Mouse (Mus musculus) megakaryocyte progenitor cell, adult 5-6 weeks (primary cell): ENCODE data around the gene Srsf4. TPM values are rescaled to one million over a fixed set of nuclear protein-coding genes. Genes with fewer than 3 reads are reported as not detected.

ENCODE experiments used
- ATAC-seq: replicated peaks from 2 replicates; pipeline ENCODE4 v1.8.0; 2016; ENCODE audit warnings: mild to moderate bottlenecking, moderate TSS enrichment, inconsistent platforms; ENCODE audit not compliant: poor library complexity
- total RNA-seq, 2 experiments: library from RNA; stranded (forward) in 1 of 2; stranded (reverse) in 1 of 2; fragments of 157-497, 149-512 nt in 1 of 2; fragments of 200-1000 nt in 1 of 2; gene quantifications; 2 replicates each; pipeline versions ENCODE4 v1.2.3 to v1.2.4; 2015 to 2017

The Srsf4 gene
- total RNA-seq, 2 experiments from 2014 or later: 42.4 to 58.2 TPM

DNA sequence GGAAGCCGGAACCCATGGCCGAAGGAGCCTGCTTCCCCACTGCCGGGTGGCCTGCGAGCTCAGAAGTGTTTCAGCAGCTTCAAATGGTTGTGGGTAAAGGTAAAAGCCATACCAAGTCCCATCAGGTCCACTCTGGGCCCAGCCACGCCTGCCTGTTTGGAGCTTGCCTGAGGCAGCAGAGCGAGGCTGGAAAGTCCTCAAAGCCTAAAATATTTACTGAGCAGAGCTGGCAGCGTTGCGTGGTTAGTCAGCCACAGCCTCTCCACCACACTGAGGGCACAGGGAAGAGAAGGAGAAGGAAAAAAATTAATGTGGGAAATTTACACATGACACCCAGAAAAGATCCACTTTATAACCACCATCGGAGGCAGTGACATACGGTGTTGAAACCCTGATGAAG lies 40.1 kb downstream of the Srsf4 start:
- ATAC-seq: no peak

DNA sequence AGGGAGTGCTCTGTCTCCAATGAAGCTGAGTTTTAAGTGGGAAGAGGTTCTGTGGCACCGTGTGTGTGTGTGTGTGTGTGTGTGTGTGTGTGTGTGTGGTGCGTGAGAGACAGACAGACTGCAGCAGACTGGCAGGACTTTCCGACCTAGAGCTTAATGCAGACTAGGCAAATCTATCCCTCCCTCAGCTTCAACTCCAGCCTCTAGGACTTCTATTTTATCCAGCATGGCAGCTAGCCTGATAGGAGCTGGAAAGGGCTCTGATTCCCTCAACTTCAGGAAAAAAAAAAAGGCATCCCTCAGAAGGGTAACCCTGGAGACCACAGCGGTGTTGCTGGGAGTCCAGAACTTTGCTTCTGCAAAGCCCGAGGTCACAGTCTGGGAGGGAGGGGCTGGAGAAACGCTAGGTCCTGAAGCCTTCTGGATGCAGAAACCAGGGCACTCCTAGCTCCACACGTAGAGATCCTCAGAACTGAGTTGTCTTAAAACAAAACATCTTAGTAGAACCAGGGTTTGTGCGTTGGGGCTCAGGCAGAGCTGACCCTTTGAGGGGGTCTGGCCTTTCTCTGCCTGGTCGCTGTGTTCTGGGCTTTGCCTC lies 40.7 kb downstream of the Srsf4 start:
- ATAC-seq: no peak

DNA sequence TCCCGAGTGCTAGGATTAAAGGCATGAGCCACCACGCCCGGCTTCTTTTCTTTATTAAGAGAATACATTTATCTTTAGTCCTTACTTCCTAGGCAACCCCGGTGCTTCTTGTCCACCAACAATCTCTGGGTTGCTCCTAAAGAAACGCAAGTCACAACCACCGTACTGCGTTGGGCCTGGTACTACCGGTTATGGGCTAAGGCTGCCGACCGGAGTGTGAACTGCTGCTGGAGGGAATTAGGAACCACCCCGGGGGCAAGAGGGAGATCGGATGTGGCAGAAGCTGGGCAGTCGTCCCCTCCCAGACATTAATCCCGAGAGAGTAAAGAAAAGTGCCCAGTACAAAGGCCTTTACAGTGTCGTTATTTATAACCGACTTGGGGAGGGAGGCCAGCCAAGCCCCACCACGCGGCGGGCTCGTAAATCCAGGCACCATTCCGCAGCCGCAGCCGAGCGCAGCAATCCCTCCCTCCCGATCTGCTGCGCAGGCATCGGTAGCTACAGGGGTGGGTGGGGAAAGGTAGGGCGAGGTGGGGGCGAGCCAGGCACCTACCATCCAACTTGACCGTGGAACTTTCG lies 41.6 kb downstream of the Srsf4 start:
- no peak for ATAC-seq

DNA sequence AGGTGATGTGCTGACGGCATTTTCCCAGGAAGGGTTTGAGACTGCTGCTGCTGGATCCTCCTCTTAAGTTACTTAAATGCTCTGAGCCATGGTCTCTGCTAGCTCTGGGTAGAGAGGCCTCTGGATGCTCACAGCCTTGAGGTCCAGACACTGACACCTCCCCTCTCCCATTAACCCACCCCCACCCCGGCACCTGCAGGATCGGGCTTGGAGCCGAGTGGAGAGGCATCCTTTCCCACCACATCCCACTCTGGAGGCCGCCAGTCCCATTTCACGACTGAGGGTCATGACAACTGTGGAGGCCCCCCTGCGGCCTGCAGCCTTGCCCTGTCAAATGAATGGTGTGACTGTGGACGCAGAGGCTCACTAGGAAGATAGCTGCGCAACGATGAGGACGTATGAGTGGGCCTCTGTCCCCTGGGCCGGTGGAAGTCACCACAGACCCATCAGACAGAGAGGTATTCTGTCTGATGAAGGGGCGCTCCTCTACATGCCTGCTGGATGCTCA lies 42.5 kb downstream of the Srsf4 start:
- ATAC-seq: no peak

DNA sequence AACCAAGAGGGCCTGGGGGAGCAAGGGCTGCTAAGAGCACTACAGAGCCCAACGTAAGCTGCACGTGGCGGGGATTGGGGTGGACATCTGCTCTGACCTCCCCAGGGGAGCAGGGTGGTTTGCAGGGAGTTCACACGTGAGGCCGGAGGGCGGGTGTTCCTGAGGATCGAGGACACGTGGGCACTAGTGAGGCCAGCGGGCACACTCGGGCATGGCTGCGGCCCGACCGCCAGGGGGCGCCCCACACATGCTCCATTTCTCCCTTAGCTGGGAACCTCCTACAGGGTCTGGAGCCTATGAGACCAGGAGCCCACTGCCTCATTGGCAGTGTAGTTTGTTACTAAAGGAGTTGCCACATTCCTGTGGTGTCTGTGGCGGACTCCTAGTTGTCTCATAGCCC lies 43.0 kb downstream of the Srsf4 start:
- ATAC-seq: peak; percentile 80

DNA sequence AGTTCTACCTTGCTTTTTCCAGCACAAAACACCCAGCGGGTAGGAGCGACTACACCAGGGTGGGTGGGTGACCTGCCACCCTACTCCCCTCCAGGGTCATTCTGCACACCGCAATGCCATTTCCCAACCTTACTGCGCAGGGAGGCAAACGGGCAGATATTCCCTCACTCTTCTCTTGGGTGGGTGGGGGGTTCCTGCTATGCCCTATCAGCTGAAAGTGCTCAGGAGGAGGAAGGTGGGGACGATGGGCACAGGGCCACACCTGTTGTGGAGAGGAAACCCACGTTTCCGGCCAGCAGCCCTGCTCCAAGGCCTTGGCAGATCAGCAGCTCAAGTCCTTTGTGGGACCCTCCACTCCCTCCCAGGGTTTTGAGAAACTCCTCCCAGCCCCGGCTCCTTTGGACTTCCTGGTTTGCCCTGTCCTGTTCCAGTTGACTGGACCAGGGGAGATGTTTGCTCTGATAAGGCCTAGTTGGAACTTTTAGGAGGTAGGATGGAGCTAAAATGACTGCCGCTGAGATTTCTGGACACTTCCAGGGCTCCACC lies 43.7 kb downstream of the Srsf4 start:
- ATAC-seq: no peak

DNA sequence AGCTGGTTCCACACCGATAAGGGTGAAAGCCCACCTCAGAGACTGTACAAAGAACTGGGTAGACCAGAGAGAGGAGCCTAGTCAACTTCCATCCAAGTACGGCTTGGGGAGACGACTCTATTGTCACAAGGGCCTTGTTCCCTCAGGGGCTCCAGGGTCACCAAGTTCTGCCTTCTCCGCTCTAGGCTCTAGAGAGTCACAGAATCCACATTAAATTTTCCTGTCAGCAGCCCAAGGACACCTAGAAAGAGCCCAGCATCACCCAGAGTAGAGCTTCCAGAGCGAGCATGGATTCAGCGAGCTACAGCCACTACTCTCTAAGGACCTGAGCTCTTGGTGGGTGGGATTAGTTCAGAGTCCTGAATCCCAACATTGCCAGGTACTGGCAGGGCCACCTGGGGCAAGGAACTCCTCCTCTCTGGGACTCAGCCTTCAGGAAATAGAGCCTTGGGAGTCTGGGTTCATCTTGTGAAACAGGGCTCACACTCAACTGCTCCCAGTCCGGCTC lies 44.7 kb downstream of the Srsf4 start:
- no peak for ATAC-seq

DNA sequence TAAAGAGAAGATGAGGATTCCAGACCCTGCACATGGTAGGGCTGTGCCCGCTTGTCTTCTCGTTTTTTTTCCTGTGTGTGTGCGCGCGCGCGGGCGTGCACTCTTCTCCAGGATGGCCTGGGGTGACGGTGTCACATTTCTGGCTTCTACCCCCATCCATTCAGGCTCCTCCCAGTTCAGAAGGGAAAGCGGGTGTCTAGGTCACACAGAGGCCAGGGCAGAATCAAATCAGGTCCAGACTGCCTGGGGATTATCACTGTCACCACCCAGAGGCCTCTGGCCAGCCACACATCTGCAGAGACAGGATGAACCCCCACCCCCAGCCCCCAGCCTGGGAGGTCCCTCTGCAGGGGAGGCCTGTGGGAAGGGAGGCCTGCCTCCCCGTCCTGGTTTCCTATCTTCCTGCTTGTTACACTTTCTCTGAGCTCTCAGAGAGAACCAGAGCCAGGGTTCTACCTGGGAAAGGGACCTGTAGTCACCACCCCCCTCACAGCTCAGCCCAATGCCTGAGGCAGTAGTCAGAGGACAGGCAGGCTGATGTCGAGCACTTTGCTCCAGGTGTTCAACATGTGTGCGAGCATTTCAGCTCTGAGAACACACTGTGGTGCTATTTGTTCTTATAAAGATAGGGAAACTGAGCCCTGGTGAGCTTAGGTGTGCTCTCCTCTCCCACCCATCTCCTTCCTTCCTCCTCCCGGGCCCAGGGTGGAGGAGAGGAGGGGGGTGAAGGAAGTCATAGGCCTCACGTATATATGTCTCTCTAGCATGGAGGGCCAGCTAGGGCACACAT lies 45.5 kb downstream of the Srsf4 start:
- ATAC-seq: no peak

DNA sequence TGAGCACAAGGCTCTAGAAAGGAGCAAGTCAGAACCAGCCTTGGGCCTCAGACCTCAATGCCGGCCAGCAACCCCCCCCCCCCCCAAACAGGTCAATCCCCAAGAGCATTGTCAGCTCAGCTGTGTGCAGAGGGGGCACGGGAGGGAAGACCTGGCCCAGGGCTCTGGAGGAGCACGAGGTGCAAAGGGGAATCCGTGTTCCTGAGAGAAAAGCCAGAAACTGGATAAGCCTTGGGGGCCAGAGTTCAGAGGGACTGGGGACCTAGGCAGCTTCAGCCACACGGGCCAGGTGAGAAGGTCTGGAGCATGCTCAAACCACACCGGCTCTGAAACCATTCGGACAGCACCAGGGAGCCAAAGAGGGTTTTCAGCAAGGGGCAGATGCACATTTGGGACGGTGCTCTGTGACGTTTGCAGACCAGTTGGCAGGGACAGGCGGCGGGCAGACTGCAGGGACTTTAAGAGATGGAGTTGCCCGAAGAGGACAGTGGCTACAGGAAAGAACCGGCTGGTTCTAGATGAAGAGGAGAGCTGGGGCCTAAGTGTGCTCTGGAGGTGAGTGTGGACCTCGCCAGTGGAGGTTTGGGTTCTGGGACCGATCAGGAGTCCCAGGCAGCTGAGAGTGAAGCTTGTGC lies 46.2 kb downstream of the Srsf4 start:
- no peak for ATAC-seq

DNA sequence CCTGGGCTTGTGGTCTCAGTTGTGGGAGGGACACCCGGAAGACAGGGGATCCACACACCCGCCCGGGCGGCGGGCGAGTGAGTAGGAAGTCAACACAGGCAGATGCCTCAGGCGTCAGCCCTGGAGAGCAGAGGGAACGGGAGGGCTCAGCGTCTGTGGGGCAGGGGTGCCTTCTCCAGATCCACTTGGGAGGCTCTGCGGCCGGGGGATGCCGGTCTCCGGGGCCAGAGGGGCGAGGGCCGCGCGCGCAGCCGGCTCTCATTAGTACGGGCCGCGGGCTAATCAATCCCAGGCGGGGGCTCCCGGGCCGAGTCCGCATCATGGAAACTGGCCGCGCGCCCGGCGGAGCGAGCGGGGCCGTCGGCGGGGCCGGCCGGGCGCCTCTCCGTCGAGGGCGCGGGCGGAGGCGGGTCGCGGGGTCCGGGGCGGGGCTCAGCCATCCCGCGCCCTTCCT lies 46.8 kb downstream of the Srsf4 start:
- no peak for ATAC-seq

DNA sequence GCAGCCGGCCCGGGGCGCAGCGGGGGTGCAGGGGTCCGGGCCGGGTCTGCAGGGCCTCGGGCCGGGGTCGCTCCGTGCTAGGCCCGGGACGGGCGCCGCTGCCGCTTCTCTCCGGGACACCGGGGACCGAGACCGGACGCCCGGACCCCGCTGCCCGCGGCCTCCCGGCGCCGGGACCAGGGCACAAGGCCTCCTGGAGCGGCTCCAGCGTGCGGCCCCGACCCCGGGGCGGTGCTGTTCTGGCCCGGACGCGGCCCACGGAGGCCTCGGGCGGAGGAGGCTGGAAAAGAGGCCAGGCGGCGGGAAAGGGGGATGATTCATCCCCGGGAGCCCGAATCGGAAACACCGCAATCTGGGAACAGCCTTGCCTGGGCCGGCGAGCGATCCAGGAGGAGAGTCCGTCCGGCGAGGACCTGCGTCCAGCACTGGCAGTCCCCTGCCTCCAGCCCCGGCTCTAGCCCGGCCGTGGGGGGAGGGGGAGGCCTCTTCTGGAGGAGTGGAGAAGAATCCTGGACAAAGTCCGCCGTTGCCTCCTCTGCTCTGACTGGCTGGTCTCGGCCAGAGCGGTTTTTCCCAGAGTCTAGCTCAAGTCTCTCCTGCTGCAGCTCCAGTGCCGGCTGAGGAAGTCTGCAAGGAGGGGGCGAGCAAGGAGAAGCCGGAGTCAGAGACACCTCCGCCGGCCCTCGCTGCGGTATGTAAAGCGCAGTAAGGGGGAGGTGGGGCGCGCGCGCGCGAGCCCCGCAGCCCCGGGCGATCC lies 47.4 kb downstream of the Srsf4 start:
- no peak for ATAC-seq

DNA sequence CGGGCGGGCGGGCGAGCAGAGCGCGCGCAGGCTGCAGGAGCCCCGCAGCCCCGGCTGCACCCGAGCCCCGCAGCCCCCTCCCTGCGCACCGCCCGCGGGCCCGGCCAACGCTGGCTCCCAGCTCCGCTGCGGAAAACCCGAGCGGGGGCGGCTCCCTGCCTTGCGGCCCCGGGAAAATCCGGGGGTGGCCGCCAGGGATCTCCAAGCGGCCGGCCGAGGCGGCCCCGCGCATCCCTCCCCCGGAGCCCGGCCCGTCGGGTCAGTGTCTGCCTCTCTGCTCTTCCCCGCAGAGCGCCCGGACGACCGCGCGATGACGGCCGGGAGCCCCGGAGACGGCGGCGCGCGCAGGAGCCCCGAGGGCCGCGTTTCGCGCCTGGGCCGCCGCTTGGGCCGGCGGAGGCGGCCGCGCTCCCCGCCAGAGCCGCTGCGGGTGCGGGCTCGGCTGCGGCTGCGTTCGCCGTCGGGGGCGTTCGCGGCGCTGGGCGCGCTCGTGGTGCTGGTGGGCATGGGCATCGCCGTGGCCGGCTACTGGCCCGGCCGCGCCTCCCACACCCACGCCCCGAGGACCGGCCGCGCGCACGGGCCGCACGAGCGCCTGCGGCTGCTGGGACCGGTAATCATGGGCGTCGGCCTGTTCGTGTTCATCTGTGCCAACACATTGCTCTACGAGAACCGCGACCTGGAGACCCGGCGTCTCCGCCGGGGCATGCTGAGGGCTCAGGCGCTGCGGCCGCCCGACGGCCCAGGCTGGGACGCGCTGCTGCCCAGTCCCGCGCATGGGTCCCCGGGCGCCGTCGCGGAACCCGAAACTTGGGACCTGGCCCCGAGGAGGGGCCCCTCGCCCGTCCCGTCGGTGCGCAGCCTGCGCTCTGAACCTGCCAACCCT lies 48.3 kb downstream of the Srsf4 start, which contains the start of gene Tmem200b:
Gene Tmem200b (plus strand): TSS at position 311 of the 886 bp plus-strand sequence.
- ATAC-seq: 0 out of 2 replicates have a peak, but pooled peaks have one; percentile 4

DNA sequence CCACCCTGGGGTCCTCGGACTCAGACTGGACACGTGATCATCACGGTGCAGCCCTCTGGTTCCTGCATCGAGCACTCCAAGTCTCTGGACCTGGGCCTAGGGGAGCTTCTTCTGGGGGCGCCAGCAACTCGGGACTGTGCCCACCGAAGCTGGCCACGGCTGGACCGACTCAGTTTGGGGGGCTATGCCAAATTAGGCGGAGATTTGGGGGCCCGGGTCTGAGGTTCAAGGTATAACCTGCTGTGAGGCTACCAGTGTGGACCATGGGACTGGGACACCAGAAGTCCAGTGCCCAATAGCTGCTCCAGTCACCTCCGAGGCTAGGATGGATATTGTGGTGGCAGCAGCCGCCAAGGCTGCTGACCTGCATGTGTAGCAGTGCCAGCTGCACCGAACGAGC lies 49.0 kb downstream of the Srsf4 start:
- ATAC-seq: no peak

DNA sequence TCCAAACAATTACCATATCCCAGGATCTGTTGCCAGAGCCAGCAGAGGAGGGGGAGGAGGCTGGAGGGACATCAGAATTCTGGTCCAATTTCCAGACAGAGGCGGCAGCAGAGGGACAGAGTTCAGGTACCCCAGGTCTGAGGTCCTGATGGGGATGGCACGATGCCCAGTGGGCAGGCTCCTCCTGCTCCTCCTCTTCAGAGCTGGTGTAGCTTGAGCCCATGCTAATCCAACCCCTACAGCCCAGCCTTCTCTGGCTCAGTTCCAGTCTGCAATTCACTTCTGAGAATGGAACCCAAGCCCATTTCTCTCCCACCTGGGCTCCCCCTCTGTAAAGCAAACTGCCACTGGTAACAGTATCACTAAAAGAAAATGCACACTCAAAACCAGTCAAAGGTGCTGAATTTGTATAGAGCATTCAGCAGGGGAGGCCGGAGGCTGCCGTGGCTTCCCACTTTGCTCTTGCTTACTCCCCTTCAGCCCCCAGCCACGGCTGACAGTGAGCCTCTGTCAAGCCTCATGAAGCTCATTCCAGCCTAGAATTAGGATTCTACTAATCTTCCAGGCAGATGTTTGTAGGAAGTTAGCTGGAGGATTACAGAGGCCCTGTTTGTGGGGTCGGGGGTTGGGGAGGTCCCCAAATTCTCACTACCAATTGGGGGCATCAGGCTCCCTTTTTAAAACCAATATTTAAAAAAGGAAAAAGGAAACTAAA lies 50.8 kb downstream of the Srsf4 start:
- no peak for ATAC-seq

DNA sequence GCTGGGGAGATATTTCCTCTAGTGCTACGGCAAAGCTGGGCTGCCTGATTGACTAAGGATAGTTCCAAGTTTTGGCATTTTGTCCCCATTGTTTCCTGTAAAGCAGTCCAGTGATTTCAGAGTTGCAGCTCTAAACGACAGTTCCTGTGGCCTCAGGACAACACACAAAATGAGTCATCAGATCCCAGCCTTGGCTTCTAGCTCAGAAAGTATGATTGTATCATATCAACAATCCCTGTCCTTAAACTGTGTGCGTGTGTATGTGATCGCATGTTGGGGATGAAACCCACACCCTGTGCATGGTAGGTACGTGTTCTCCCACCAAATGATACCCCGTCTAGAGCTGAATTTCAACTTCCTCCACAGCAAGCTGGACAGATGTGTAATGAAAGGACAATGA lies 55.7 kb downstream of the Srsf4 start:
- ATAC-seq: no peak

DNA sequence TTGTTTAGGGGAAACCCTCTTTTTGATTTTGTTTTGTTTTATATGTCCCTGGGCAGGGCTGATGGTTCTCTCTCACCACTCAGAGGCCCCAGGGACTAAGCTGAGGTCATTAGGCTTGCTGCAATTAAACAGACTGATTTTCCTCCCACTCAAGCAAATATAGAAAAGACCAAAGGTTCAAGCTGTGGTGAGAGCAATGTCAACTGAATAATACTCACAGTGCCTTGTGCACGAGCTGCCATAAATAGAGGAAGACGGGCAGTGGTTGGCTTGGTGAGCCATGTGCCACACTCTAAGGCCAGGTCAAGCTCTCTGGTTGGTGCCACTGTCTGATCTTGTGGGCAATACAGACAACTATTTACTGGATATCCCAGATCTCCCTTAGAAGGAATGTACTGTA lies 66.0 kb downstream of the Srsf4 start:
- no peak for ATAC-seq

DNA sequence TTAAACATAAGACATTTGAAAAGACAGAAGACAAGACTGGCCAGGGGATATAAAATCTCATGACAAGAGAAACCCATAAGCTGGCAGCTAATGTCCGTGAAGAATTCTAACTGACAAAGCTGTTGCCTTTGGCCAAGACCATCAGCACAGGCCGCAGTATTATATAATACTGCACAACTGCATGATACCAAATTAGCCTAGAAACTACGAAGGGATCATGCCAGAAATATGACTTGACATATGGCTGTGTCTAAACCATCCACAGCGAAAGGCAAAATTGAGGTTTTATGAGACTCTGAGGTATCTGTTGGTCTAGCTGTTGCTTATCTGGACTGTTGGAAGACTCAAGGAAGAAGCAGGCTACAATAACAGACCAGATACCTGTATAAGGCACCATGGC lies 67.4 kb downstream of the Srsf4 start:
- no peak for ATAC-seq

DNA sequence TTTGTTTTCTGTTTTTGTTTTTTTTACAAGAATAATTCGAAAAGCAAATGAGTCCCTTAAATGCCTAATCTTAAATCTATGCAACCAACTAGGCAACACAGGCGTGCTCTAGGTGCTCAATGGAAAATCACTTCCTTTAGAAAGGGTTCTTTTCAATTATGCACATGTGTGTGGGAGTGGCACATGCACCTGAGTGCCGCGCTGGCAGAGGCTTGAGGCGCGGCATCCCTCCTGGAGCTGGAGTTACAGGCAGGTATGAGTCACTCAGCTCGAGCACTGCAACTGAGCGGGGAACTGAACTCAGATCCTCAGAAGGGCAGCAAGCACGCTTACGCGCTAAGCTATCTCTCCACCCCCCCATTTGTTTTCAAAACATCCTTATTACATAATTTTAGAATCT lies 74.4 kb downstream of the Srsf4 start:
- no peak for ATAC-seq

DNA sequence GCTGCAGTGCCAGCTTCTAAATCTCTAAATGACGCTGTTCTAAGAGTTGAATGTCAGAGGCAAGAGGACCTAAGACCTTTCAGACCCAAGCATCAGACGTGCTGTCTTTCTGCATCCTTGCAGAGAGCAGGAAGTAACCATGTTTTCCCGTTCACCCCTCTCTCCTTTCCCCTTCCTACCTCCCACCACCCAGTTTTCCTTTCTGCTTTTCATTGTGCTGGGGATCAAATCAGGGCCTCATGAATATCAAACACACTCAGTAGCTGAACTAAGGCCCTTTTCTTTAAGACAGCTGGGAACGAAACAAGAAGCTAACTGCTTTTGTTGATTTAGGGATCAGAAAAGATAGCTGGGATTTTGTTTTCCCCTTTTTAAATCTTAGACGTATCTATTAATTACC lies 76.5 kb downstream of the Srsf4 start:
- ATAC-seq: no peak
